Mouse (Mus musculus) heart, embryonic 12.5 days (tissue): ENCODE measurements at regions not wholly inside any gene's neighbourhood (a gene's known extent, or its start where the extent isn't known, plus 50 kb on each side); places are given as distances from the start of the nearest gene placed in this dataset.

Experiments used
- ATAC-seq: fragments of 200-750 bp; cut with Nextera tagmentation; 2 replicates; pipeline ENCODE4 v1.8.0; 2017; ENCODE audit warnings: moderate TSS enrichment, moderate library complexity; ENCODE audit not compliant: insufficient number of reproducible peaks, low FRiP score
- H3K27ac ChIP-seq: fragments of 300-500 bp; sonication (generic); 2 replicates; pipeline ENCODE4 v1.5.1; 2016; ENCODE audit warnings: mild to moderate bottlenecking, moderate library complexity; ENCODE audit not compliant: poor library complexity, severe bottlenecking
- H3K27me3 ChIP-seq: fragments of 300-500 bp; sonication (generic); replicated peaks from 2 replicates; pipeline ENCODE4 v1.6.1; 2016; ENCODE audit warnings: mild to moderate bottlenecking, moderate library complexity
- H3K36me3 ChIP-seq: fragments of 300-500 bp; sonication (generic); 2 replicates; pipeline ENCODE4 v1.6.1; 2016; ENCODE audit warnings: mild to moderate bottlenecking, moderate library complexity
- H3K4me1 ChIP-seq: fragments of 300-500 bp; sonication (generic); replicated peaks from 2 replicates; pipeline ENCODE4 v1.6.1; 2016; ENCODE audit warnings: mild to moderate bottlenecking
- H3K4me2 ChIP-seq: fragments of 300-500 bp; sonication (generic); 2 replicates; pipeline ENCODE4 v1.6.1; 2016; ENCODE audit warnings: mild to moderate bottlenecking, moderate library complexity
- H3K4me3 ChIP-seq: fragments of 300-500 bp; sonication (generic); 2 replicates; pipeline ENCODE4 v1.5.1; 2016; ENCODE audit warnings: mild to moderate bottlenecking
- H3K9ac ChIP-seq: fragments of 300-500 bp; sonication (generic); 2 replicates; pipeline ENCODE4 v1.6.1; 2016; ENCODE audit warnings: mild to moderate bottlenecking, moderate library complexity
- H3K9me3 ChIP-seq: fragments of 300-500 bp; sonication (generic); replicated peaks from 2 replicates; pipeline ENCODE4 v1.6.1; 2016; ENCODE audit warnings: mild to moderate bottlenecking, moderate library complexity
- WGBS: fragments of 180-500 bp; shearing (Covaris S2); methylation state at CpG from one replicate; pipeline ENCODE4 v1.1.7; 2016; 5-methylcytosine and 5-hydroxymethylcytosine counted together

DNA sequence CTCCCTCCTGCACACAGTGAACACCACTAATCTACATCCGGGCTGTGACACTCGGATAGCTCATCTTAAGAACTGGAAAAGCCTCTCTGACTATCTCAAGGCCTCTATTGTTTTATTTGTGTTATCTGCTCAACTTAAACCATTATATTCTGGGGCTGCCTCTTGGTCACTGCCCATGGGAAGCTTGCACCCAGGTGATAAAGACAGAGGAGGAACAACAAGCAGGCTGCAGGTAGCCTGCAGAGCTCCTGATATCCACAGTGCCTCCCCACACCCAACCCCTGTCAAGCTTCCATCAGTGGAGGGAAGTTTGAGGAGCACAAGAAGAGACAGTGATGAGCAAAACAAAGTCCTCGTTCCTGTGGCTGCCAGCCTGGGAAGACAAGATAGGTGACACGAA lies 467.0 kb upstream of the Smim15 start:
- no peaks in the 10 kb centered on the region for H3K36me3 ChIP-seq
- ATAC-seq, result peak; percentile 78
- WGBS, result 34% methylated on average over 4 of the region's 4 CpGs
- H3K9ac ChIP-seq, result no peak overlapping the region
- H3K4me2 ChIP-seq, result 0 out of 2 replicates have a peak overlapping the region, but pooled peaks have one; percentile 13
- H3K4me3 ChIP-seq, result no peak overlapping the region
- no peak overlapping the region for H3K27ac ChIP-seq
- H3K9me3 ChIP-seq, result no peaks in the 10 kb centered on the region
- H3K27me3 ChIP-seq, result no peaks in the 10 kb centered on the region
- H3K4me1 ChIP-seq, result peaks cover 19% of the 10 kb centered on the region

GRCm38 (mm10) chr13:107576701-107577100 lies 467.5 kb upstream of the Smim15 start:
- WGBS, result 68% methylated on average over 5 of the region's 5 CpGs
- H3K4me2 ChIP-seq, result no peak overlapping the region

GRCm38 (mm10) chr13:107575025-107575424 lies 469.2 kb upstream of the Smim15 start:
- H3K4me3 ChIP-seq, result no peak overlapping the region
- H3K4me2 ChIP-seq, result no peak overlapping the region
- 76% methylated on average over 3 of the region's 3 CpGs for WGBS
- no peak overlapping the region for H3K27ac ChIP-seq
- no peak for ATAC-seq
- peaks cover 19% of the 10 kb centered on the region for H3K4me1 ChIP-seq
- H3K36me3 ChIP-seq, result no peaks in the 10 kb centered on the region
- H3K9ac ChIP-seq, result no peak overlapping the region
- H3K27me3 ChIP-seq, result no peaks in the 10 kb centered on the region
- no peaks in the 10 kb centered on the region for H3K9me3 ChIP-seq

More at GRCm38 (mm10) chr13:107576701-107577100, 467.5 kb upstream of the Smim15 start:
- no peak for ATAC-seq
- Histone ChIP-seq H3K36me3 (no peaks in the 10 kb centered on the region), H3K4me3 (no peak overlapping the region), H3K27me3 (no peaks in the 10 kb centered on the region), H3K9ac (no peak overlapping the region), H3K27ac (no peak overlapping the region), H3K4me1 (peaks cover 19% of the 10 kb centered on the region), H3K9me3 (no peaks in the 10 kb centered on the region)

DNA sequence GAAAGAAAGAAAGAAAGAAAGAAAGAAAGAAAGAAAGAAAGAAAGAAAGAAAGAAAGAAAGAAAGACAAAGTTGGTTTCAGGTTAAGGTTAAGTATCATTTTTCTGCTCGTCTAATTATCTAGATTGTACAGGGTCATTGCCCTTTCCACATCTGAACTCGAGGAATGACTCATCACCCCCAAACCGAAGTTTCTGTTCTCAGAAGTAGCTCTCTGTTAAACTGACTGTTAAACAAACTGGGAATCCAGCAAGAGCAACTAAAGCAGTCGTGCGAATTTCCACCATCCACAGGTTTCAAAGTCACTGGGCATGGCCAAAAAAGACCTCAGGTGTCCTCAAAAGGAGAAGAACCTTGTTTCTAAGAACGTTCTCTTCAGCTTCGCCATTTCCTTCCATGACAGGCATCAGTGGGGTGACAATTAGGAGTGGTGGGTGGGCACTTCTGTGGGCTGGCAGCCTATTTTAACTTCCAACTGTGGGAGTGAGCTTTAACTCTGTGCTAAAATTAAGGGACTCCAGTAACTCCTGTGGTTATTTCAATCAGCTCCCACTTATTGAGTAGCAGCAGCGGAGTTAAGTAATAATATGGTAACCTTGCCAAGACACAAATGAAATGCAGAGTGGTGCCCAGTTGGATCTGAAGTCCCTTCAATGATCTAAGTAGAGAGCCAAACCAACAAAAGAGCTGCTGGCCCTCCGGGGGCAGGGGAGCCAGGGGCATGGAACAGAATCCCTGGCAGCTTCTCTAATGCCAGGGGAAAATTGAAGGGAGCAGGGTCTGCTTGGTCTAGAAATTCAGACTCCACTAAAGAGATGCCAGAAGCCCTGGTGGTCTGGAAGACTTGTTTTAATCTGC lies 470.5 kb upstream of the Smim15 start:
- H3K27me3 ChIP-seq, result no peaks in the 10 kb centered on the region
- no peaks in the 10 kb centered on the region for H3K36me3 ChIP-seq
- no peaks in the 10 kb centered on the region for H3K9me3 ChIP-seq
- no peak overlapping the region for H3K4me2 ChIP-seq
- no peak overlapping the region for H3K9ac ChIP-seq
- no peak for ATAC-seq
- H3K4me3 ChIP-seq, result no peak overlapping the region
- no peak overlapping the region for H3K27ac ChIP-seq
- WGBS, result 74% methylated on average over 9 of the region's 9 CpGs
- H3K4me1 ChIP-seq, result peaks cover 19% of the 10 kb centered on the region

DNA sequence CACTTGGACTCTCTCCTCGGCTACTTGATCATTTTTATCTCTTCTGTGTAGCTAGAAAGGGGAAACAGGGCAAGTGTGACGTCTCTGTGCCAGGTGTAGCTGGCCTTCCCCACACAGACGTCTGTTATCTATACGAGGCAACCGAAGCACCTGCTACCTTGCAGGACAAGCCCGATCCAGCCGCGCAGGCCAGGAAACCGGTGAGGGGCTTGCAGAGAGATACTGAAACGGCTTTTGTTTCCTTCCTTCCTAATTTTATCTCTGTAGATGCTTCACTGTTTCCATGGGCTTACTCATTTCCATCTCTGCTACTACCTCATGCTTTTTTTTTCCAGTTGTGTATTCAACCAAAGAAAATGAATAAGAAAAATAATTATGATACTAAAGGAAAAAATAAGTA lies 472.7 kb upstream of the Smim15 start:
- H3K36me3 ChIP-seq, result no peaks in the 10 kb centered on the region
- peaks cover 3% of the 10 kb centered on the region for H3K4me1 ChIP-seq
- no peaks in the 10 kb centered on the region for H3K9me3 ChIP-seq
- H3K4me3 ChIP-seq, result no peak overlapping the region
- no peak overlapping the region for H3K4me2 ChIP-seq
- 48% methylated on average over 10 of the region's 10 CpGs for WGBS
- H3K27me3 ChIP-seq, result no peaks in the 10 kb centered on the region
- H3K27ac ChIP-seq, result no peak overlapping the region
- no peak overlapping the region for H3K9ac ChIP-seq
- no peak for ATAC-seq

GRCm38 (mm10) chr13:107569477-107569876 lies 474.8 kb upstream of the Smim15 start:
- 55% methylated on average over 2 of the region's 2 CpGs for WGBS
- H3K27ac ChIP-seq, result 0 out of 2 replicates have a peak overlapping the region, but pooled peaks have one; percentile 38

GRCm38 (mm10) chr13:107568701-107569121 lies 475.5 kb upstream of the Smim15 start:
- Histone ChIP-seq H3K4me3 (no peak overlapping the region), H3K9me3 (no peaks in the 10 kb centered on the region), H3K4me1 (no peaks in the 10 kb centered on the region), H3K9ac (no peak overlapping the region), H3K27ac (0 out of 2 replicates have a peak overlapping the region, but pooled peaks have one; percentile 53), H3K27me3 (no peaks in the 10 kb centered on the region), H3K4me2 (no peak overlapping the region), H3K36me3 (no peaks in the 10 kb centered on the region)
- 49% methylated on average over 7 of the region's 7 CpGs for WGBS
- peak; percentile 76 for ATAC-seq

More at GRCm38 (mm10) chr13:107569477-107569876, 474.8 kb upstream of the Smim15 start:
- Histone ChIP-seq H3K9me3 (no peaks in the 10 kb centered on the region), H3K27me3 (no peaks in the 10 kb centered on the region), H3K9ac (no peak overlapping the region), H3K4me1 (no peaks in the 10 kb centered on the region), H3K36me3 (no peaks in the 10 kb centered on the region), H3K4me3 (no peak overlapping the region), H3K4me2 (no peak overlapping the region)
- no peak for ATAC-seq

GRCm38 (mm10) chr13:107562463-107562862 lies 481.8 kb upstream of the Smim15 start:
- no peak for ATAC-seq
- Histone ChIP-seq H3K4me1 (no peaks in the 10 kb centered on the region), H3K27ac (no peak overlapping the region), H3K36me3 (no peaks in the 10 kb centered on the region), H3K4me2 (no peak overlapping the region), H3K9ac (no peak overlapping the region), H3K4me3 (no peak overlapping the region), H3K27me3 (no peaks in the 10 kb centered on the region), H3K9me3 (no peaks in the 10 kb centered on the region)
- WGBS, result 67% methylated on average over 1 of the region's 1 CpGs

GRCm38 (mm10) chr13:107561529-107561928 lies 482.7 kb upstream of the Smim15 start:
- no peaks in the 10 kb centered on the region for H3K36me3 ChIP-seq
- WGBS, result 68% methylated on average over 2 of the region's 2 CpGs
- no peaks in the 10 kb centered on the region for H3K27me3 ChIP-seq
- no peak overlapping the region for H3K4me2 ChIP-seq
- H3K9ac ChIP-seq, result no peak overlapping the region
- H3K4me3 ChIP-seq, result no peak overlapping the region
- no peaks in the 10 kb centered on the region for H3K9me3 ChIP-seq
- no peaks in the 10 kb centered on the region for H3K4me1 ChIP-seq
- no peak overlapping the region for H3K27ac ChIP-seq
- ATAC-seq, result no peak

DNA sequence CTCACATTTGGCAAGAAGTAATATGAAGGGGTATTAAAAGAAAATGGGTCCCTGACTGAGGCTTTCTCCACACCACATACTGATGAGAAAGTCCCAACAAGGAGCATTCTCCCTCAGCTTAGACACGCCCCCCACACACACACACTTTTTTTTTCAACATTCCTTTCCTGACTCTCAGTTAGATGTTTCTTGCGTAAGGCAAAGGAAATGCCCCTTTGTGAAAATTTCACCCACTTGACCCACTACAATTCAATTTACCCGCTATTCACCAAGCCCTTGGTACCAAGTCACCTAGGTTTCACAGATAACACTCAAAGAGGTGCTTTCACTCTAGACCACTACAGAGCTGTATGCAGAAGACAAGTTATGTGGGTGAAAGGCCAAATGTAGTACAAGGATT lies 488.3 kb upstream of the Smim15 start:
- Histone ChIP-seq H3K27ac (no peak overlapping the region), H3K4me3 (no peak overlapping the region), H3K9ac (no peak overlapping the region)

DNA sequence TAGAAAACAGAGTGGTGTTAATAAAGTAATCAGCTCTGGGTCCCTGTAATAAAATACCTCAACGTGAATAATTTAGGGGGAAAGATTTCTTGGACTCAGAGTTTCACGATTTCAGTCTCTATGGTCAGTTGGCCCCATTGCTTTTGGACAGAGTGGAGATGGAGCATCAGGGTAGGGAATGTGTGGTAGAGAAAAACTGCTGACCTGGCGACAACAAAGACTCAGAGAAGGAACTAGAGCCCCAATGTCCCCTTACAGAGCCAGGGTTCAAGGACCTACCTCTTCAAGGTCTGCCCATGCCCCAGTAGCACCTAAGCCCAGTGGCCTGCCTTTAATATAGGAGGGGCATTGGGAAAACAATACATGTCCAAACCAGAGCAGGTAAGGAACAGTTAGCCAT lies 490.2 kb upstream of the Smim15 start:
- H3K27me3 ChIP-seq, result no peaks in the 10 kb centered on the region
- H3K4me1 ChIP-seq, result no peaks in the 10 kb centered on the region
- H3K9ac ChIP-seq, result no peak overlapping the region
- no peak for ATAC-seq
- no peak overlapping the region for H3K4me3 ChIP-seq
- H3K27ac ChIP-seq, result no peak overlapping the region
- H3K4me2 ChIP-seq, result no peak overlapping the region
- no peaks in the 10 kb centered on the region for H3K36me3 ChIP-seq
- no peaks in the 10 kb centered on the region for H3K9me3 ChIP-seq
- WGBS, result 69% methylated on average over 3 of the region's 3 CpGs

More for the DNA sequence above, 488.3 kb upstream of the Smim15 start:
- no peak for ATAC-seq
- 73% methylated on average over 3 of the region's 3 CpGs for WGBS
- Histone ChIP-seq H3K9me3 (no peaks in the 10 kb centered on the region), H3K4me1 (no peaks in the 10 kb centered on the region), H3K36me3 (no peaks in the 10 kb centered on the region), H3K27me3 (no peaks in the 10 kb centered on the region), H3K4me2 (no peak overlapping the region)
